Mouse (Mus musculus) bone marrow, adult 2 months (tissue): ENCODE measurements around the gene Palm.

Experiments used
- CTCF ChIP-seq: fragments of 200-500 bp; IDR thresholded peaks from 2 replicates; pipeline ENCODE4 v1.5.1; 2011; ENCODE audit warnings: low read length, control low read depth; ENCODE audit not compliant: control insufficient read depth, insufficient read depth
- POLR2A ChIP-seq: fragments of 200-500 bp; IDR thresholded peaks from 2 replicates; pipeline ENCODE4 v1.6.1; 2011; ENCODE audit warnings: low read depth, mild to moderate bottlenecking, control low read depth, low read length, borderline replicate concordance; ENCODE audit not compliant: control insufficient read depth

- no peak for TF ChIP-seq CTCF
- TF ChIP-seq POLR2A: no peak
Measured at GRCm38 (mm10) chr10:79798289-79798928, 5.0 kb downstream of the Palm start.
